Mouse (Mus musculus): ENCODE results near the gene Nccrp1. TPM values are rescaled to one million over a fixed set of nuclear protein-coding genes. Genes with fewer than 3 reads are reported as not detected.

Nccrp1 gene
- under 1 TPM in 1 of 2 experiments, not detected in 1; 0.90 TPM for total RNA-seq (2023)

GRCm38 (mm10) chr7:28547154-28547553 lies at the start of gene Nccrp1:
TSS of gene Nccrp1 (minus strand) at chr7:28547254.

GRCm38 (mm10) chr7:28540526-28540925 lies 6.5 kb downstream of the Nccrp1 start, which contains the start of gene Sycn:
TSS of gene Sycn (plus strand) at chr7:28540885.

GRCm38 (mm10) chr7:28522536-28522935 lies 24.5 kb downstream of the Nccrp1 start, which contains the start of gene Ifnl3:
TSS of gene Ifnl3 (plus strand) at chr7:28522836.

GRCm38 (mm10) chr7:28510405-28510974 lies 36.6 kb downstream of the Nccrp1 start, which contains the start of gene Ifnl2:
TSS of gene Ifnl2 (minus strand) at chr7:28510455.

Other genes with a start within 250 kb of the Nccrp1 start
- not detected for gene Dll3, start 245.0 kb downstream of the Nccrp1 start, total RNA-seq (2023)
- gene Timm50, start 235.2 kb downstream of the Nccrp1 start, total RNA-seq (2023), result 10 to 100 TPM; 27.4 to 29.6 TPM
- 10 to 100 TPM; 70.9 to 78.0 TPM for gene Supt5, start 208.5 kb downstream of the Nccrp1 start, total RNA-seq (2023)
- gene Rps16, start 196.6 kb downstream of the Nccrp1 start, total RNA-seq (2023), result 1,000 to 10,000 TPM; 1,016 to 1,191 TPM
- 10 to 100 TPM; 22.3 to 30.8 TPM for gene Plekhg2, start 174.7 kb downstream of the Nccrp1 start, total RNA-seq (2023)
- 1,000 to 10,000 TPM; 1,188 to 1,652 TPM for gene Zfp36, start 167.0 kb downstream of the Nccrp1 start, total RNA-seq (2023)
- 10 to 100 TPM in 1 of 2 experiments, 1 to 10 TPM in 1; 7.2 to 10.1 TPM for gene Med29, start 154.5 kb downstream of the Nccrp1 start, total RNA-seq (2023)
- gene Paf1, start 154.3 kb downstream of the Nccrp1 start, total RNA-seq (2023), result 10 to 100 TPM; 62.9 to 73.5 TPM
- 100 to 1,000 TPM; 538 to 594 TPM for gene Gmfg, start 109.8 kb downstream of the Nccrp1 start, total RNA-seq (2023)
- gene Lrfn1, start 95.3 kb downstream of the Nccrp1 start, total RNA-seq (2023), result 1 to 10 TPM; 3.2 to 4.2 TPM
- not detected for gene Ifnl2, start 36.8 kb downstream of the Nccrp1 start, total RNA-seq (2023)
- not detected for gene Ifnl3, start 24.4 kb downstream of the Nccrp1 start, total RNA-seq (2023)
- not detected for gene Sycn, start 6.4 kb downstream of the Nccrp1 start, total RNA-seq (2023)
- gene Samd4b, start 50.9 kb upstream of the Nccrp1 start, total RNA-seq (2023), result 10 to 100 TPM; 45.3 to 48.4 TPM
- 10 to 100 TPM in 1 of 2 experiments, 1 to 10 TPM in 1; 9.5 to 12.7 TPM for gene Pak4, start 50.9 kb upstream of the Nccrp1 start, total RNA-seq (2023)
- gene Acp7, start 84.1 kb upstream of the Nccrp1 start, total RNA-seq (2023), result not detected
- gene Fbxo27, start 145.6 kb upstream of the Nccrp1 start, total RNA-seq (2023), result 1 to 10 TPM in 1 of 2 experiments, under 1 TPM in 1; 0.37 to 1.1 TPM
- gene Fbxo17, start 169.6 kb upstream of the Nccrp1 start, total RNA-seq (2023), result 1 to 10 TPM; 2.3 to 3.5 TPM
- 10 to 100 TPM; 18.3 to 19.9 TPM for gene Mrps12, start 194.6 kb upstream of the Nccrp1 start, total RNA-seq (2023)
- 1 to 10 TPM; 8.3 to 9.0 TPM for gene Sars2, start 194.7 kb upstream of the Nccrp1 start, total RNA-seq (2023)
- not detected for gene Ccer2, start 208.9 kb upstream of the Nccrp1 start, total RNA-seq (2023)
- 10 to 100 TPM; 63.2 to 65.6 TPM for gene Sirt2, start 219.5 kb upstream of the Nccrp1 start, total RNA-seq (2023)
- 10 to 100 TPM; 39.1 to 41.4 TPM for gene Nfkbib, start 220.3 kb upstream of the Nccrp1 start, total RNA-seq (2023)
- gene Rinl, start 241.7 kb upstream of the Nccrp1 start, total RNA-seq (2023), result 100 to 1,000 TPM in 1 of 2 experiments, 10 to 100 TPM in 1; 91.3 to 113 TPM